Mouse (Mus musculus) E14TG2a.4 (cell line): Measurements from ENCODE around the gene Gcm1.

Experiments
- CTCF ChIP-seq: conservative IDR thresholded peaks from 2 replicates; pipeline ENCODE4 v1.5.1; 2014; ENCODE audit warnings: low read length
- POU5F1 ChIP-seq: IDR thresholded peaks from 2 replicates; pipeline ENCODE4 v1.6.1; 2014; ENCODE audit warnings: low read length, borderline replicate concordance

GRCm38 (mm10) chr9:78109656-78110055 is 57.9 kb downstream of the Gcm1 start:
- TF ChIP-seq CTCF: no peak
- no peak for TF ChIP-seq POU5F1
